Mouse (Mus musculus) small intestine, adult 2 months (tissue): ENCODE measurements around the gene Cd320.

Experiments
- CTCF ChIP-seq: fragments of 200-500 bp; IDR thresholded peaks from 2 replicates; pipeline ENCODE4 v1.5.1; 2012; ENCODE audit warnings: low read depth, mild to moderate bottlenecking, control low read depth, inconsistent platforms, low read length, moderate library complexity, mixed read lengths; ENCODE audit not compliant: insufficient replicate concordance, insufficient read length; ENCODE audit errors: extremely low read depth
- POLR2A ChIP-seq: fragments of 200-500 bp; IDR thresholded peaks from 2 replicates; pipeline ENCODE4 v1.6.1; 2012; ENCODE audit warnings: low read depth, mild to moderate bottlenecking, control low read depth, inconsistent platforms, low read length, moderate library complexity

DNA sequence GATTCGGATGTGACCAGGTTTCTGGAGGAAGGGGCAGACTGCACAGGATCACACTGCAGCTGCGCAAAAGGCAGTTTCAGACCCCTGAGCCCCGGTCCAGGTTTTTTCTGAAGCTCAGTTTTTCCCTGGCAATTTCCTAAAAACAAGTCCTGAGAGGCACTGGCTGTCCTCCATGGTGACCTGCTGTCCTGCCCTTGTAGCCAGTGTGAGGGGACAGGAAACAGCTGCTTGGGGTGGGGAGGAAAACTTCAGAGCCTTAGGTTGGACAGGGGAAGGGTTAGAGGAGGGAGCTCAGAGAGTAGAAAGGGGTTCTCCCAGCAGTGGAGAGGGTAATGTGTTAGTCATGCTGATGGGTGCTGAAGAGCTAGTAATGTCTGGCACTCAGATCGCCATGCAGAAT is 29.9 kb upstream of the Cd320 start:
- TF ChIP-seq CTCF, result no peak
- TF ChIP-seq POLR2A, result no peak
